Mouse (Mus musculus) E14TG2a.4 (cell line): ENCODE data around the gene Stra6.

Experiments used
- H3K27me3 ChIP-seq: 2 replicates; pipeline ENCODE4 v1.6.1; 2014; ENCODE audit warnings: low read length, control low read depth; ENCODE audit not compliant: insufficient read depth
- H3K36me3 ChIP-seq: 2 replicates; pipeline ENCODE4 v1.6.1; 2014; ENCODE audit warnings: low read length, control low read depth; ENCODE audit not compliant: insufficient read depth
- H3K4me1 ChIP-seq: replicated peaks from 2 replicates; pipeline ENCODE4 v1.6.1; 2014; ENCODE audit warnings: low read depth, low read length, control low read depth
- H3K4me3 ChIP-seq: replicated peaks from 2 replicates; pipeline ENCODE4 v1.5.1; 2014; ENCODE audit warnings: mild to moderate bottlenecking, low read length
- H3K9me3 ChIP-seq: 2 replicates; pipeline ENCODE4 v1.6.1; 2014; ENCODE audit warnings: low read length, control low read depth
- CTCF ChIP-seq: conservative IDR thresholded peaks from 2 replicates; pipeline ENCODE4 v1.5.1; 2014; ENCODE audit warnings: low read length
- NANOG ChIP-seq: IDR thresholded peaks from 2 replicates; pipeline ENCODE4 v1.6.1; 2014; ENCODE audit warnings: borderline replicate concordance, low read length, mixed read lengths
- POU5F1 ChIP-seq: IDR thresholded peaks from 2 replicates; pipeline ENCODE4 v1.6.1; 2014; ENCODE audit warnings: low read length, borderline replicate concordance

Stra6 gene

DNA sequence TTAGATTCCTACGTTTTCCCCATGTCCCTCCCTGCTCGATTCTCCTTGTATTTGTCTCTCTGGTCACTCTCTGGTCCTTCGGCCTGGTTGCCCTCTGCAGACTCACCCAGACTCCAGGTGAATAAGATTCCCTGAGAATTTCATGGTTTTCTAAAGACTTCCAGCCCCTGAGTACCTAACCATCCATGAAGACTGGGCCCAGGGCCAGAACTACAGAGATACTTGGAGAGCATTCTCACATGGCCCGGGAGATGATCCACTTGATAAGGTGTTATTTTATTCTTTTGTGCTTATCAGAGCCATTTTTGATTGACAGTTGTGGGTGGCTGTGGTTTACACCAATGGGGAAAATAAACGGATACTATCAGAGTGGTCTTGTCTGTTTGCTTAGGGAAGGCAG is 31.7 kb upstream of the Stra6 start:
- Histone ChIP-seq H3K4me1 (no peaks in the 10 kb centered on the region), H3K9me3 (no peaks in the 10 kb centered on the region), H3K4me3 (no peak overlapping the region), H3K36me3 (no peaks in the 10 kb centered on the region), H3K27me3 (peaks cover 70% of the 10 kb centered on the region)
- TF ChIP-seq NANOG (no peak), POU5F1 (no peak), CTCF (no peak)

DNA sequence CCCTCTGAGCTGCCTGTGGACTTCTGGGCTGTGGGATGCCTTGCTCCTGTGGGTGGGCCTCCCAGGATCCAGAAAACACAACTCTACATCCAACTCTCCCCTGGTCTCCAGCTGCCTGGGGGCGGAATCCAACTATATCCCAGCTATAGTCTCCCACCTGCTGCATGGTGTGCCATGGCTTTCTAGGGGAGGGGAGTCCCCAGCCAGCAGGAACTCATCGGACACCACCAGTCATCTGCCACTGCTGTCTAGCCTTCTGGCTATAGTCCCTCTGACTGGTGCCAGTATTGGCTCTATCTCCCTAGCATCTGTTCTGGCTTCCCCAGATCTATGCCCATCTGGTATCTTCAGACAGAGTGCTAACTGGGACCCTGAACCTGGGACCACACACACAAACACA is 28.1 kb upstream of the Stra6 start:
- Histone ChIP-seq H3K36me3 (no peaks in the 10 kb centered on the region), H3K4me3 (no peak overlapping the region), H3K9me3 (no peaks in the 10 kb centered on the region), H3K4me1 (peaks cover 29% of the 10 kb centered on the region), H3K27me3 (peaks cover 62% of the 10 kb centered on the region)
- TF ChIP-seq NANOG (no peak), CTCF (no peak), POU5F1 (no peak)

DNA sequence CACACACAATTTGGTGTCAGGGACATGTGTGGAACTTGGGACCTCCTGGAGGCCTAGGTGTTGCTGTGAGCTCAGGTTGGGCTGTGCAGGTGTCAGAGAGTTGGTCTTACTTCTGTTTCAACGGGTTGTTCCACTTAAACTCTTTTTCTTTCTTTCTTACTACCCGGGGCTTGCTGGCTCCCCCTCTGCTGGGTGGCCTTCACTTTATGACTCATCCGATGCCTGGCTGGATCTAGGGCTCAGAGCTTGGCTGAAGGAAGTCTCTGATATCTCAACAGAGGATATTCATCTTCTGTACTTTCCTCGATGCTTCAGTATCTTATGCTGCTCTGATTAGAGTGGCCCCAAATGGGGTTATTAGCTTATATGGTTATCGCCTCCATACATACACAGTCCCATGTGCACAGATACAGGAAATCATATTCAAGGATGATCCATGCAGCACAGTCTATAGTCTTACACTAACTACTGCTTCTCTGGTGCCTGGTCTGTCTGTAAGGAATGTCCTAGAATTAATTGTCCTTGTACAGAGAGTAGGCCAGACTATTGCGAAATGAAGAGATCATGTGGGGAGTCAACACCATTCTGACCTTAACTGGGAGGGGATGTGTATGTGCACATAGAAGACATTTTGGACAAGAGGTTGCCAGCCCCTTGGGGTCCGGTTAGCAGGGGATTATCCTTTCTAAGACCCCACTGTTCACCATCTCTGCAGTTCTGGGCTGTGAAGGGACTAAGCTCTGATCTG is 27.5 kb upstream of the Stra6 start:
- H3K4me3 ChIP-seq: no peak overlapping the region
- peaks cover 35% of the 10 kb centered on the region for H3K4me1 ChIP-seq
- H3K27me3 ChIP-seq: peaks cover 60% of the 10 kb centered on the region
- no peak for TF ChIP-seq NANOG
- TF ChIP-seq POU5F1: no peak
- TF ChIP-seq CTCF: no peak
- H3K36me3 ChIP-seq: no peaks in the 10 kb centered on the region
- H3K9me3 ChIP-seq: no peaks in the 10 kb centered on the region

DNA sequence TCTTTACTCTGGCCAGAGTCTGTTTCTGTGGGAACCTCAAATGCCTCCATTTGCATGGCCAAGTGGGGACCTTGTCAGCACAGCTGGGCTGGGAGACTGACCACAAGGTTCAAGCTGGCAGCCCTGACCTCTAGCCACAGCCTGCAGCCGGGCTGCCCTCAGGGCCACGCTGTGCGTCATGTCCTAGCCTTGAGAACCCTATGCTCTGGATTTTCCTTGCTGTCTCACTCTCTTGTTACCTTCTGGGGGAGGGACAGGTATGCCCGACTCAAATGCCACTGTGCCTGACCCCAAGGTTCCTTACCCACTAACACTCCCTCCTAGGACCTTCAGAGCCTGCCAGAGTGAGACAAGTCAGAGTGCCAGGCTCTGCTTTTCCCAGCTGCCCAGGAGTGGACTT is 26.6 kb upstream of the Stra6 start:
- Histone ChIP-seq H3K27me3 (peaks cover 51% of the 10 kb centered on the region), H3K4me1 (peaks cover 43% of the 10 kb centered on the region), H3K4me3 (no peak overlapping the region), H3K36me3 (no peaks in the 10 kb centered on the region), H3K9me3 (no peaks in the 10 kb centered on the region)
- TF ChIP-seq NANOG: no peak
- TF ChIP-seq CTCF: no peak
- no peak for TF ChIP-seq POU5F1

DNA sequence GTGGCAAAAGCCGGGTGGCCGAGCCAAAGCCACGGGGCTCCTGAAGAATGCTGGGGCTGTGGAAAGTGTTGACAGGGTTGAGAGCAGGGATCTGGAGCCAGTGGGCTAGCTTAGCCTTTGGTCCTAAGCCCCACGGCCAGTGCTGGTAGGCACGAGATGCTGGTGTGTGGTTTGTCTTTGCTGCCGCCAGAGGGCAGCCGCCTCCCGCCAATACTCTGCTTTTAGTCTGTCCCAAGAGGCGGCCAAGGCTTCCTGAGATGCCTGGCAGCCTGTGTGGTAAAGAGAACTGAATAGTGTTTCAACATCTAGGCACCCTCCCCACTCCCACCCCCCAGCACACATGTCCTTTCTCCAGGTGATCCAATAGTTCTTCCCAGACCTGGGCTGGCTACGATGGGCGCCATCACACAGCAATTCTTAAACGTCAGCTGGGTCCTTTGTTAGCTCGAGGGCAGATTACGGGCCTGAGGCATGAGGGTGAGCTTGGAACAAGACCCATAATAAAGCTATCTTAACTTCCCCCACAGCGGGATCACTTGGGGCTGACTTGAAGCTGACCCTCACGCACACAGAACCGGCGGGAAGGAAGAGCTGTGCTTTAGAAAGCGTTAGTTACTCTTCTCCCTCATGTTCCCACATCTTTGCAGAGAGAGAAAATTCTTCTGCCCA is 25.0 kb upstream of the Stra6 start:
- TF ChIP-seq POU5F1: no peak
- peak; percentile 67 for TF ChIP-seq CTCF
- TF ChIP-seq NANOG: no peak
- no peaks in the 10 kb centered on the region for H3K9me3 ChIP-seq

DNA sequence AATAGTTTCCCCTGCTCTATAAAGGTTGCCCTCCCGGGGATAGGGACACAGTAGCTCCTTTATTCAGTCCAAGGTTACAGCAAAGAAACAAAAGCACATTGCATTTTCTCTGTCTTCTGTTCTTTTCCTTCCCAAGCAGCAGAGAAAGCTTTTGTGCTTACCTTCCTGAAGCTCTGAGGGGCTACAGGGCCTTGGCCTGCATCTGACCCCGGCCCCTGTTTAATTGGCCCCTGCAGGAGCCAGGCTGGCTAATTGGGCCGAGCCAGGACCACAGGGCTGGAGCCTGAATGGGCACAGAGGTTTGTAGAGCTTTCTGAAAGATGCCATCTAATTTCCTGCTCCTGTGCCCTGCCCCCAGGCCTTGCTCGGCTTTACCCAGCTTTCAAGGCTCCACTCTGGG is 22.6 kb upstream of the Stra6 start:
- TF ChIP-seq NANOG: no peak
- TF ChIP-seq CTCF: no peak
- no peak for TF ChIP-seq POU5F1
- Histone ChIP-seq H3K4me1 (peaks cover 80% of the 10 kb centered on the region), H3K36me3 (no peaks in the 10 kb centered on the region), H3K4me3 (no peak overlapping the region), H3K27me3 (peaks cover 48% of the 10 kb centered on the region), H3K9me3 (no peaks in the 10 kb centered on the region)

More for the DNA sequence above, 25.0 kb upstream of the Stra6 start:
- peaks cover 49% of the 10 kb centered on the region for H3K27me3 ChIP-seq
- peak overlapping the region; percentile 62 for H3K4me3 ChIP-seq
- H3K36me3 ChIP-seq: no peaks in the 10 kb centered on the region
- H3K4me1 ChIP-seq: peaks cover 58% of the 10 kb centered on the region

DNA sequence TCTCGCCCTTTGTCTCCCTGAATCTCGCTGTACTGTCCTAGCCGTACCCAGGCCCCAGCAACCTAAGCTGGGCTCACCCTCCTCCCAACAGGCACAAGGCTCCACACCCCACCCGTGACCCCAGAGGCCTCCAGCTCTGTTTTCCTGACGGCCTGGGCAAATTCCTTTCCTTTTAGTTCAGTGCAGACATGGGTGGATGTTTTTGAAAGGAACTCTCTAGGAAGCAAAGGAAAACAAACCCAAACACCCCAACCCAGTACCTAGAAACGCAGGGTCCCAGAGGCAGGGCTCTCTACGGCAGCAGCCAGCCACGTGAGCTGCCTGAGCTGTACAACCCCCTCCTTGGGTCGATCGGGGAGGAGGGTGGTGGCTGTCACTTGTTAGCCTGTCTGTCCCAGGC is 21.2 kb upstream of the Stra6 start:
- no peaks in the 10 kb centered on the region for H3K36me3 ChIP-seq
- TF ChIP-seq POU5F1 (no peak), NANOG (no peak), CTCF (no peak)
- H3K4me3 ChIP-seq: no peak overlapping the region; the same call in 1 of the 2 replicates
- peaks cover 44% of the 10 kb centered on the region for H3K27me3 ChIP-seq
- peaks cover 80% of the 10 kb centered on the region for H3K4me1 ChIP-seq
- H3K9me3 ChIP-seq: no peaks in the 10 kb centered on the region

DNA sequence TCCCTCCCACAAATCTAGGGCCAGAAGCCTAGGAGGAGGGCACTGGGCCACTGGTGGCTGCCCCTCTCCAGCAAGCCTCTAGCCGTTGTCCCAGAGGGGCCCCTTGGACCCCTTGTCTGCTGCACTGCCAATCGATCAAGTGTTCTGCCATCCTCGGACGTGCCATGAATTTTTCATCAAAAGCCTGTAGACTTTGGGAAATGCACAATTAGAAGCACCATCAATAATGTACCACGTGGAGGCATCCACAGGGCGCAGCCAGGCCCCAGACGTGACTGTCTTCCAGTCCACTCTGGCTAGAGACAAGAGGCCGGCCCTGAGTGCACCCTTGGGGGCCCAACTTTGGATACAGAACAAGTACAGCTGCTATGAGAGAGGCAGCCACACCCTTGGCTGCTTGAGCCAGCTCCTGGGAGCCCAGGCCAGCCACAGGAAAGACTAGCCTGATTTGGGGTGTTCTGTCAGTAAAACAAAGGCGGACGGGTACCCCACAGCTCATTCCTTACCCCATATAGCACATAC is 20.0 kb upstream of the Stra6 start:
- Histone ChIP-seq H3K4me3 (no peak overlapping the region), H3K36me3 (no peaks in the 10 kb centered on the region), H3K27me3 (peaks cover 46% of the 10 kb centered on the region), H3K9me3 (no peaks in the 10 kb centered on the region), H3K4me1 (peaks cover 74% of the 10 kb centered on the region)
- TF ChIP-seq NANOG (no peak), CTCF (no peak), POU5F1 (no peak)
